Mouse (Mus musculus): Measurements from ENCODE around the gene Ptprr. TPM values are rescaled to one million over a fixed set of nuclear protein-coding genes. Genes with fewer than 3 reads are reported as not detected.

Ptprr gene
- total RNA-seq (2014; fragmentation: Nextera tagmentation) = not detected in 2 replicates
- not detected in 2 replicates for total RNA-seq (2017)

GRCm38 (mm10) chr10:116017845-116018479 lies at the start of gene Ptprr:
Ptprr (plus strand) TSS chr10:116018213.
- ATAC-seq (replicated peaks; ENCODE audit: low FRiP score, low TSS enrichment, poor library complexity, severe bottlenecking) = 0 out of 2 replicates have a peak, but pooled peaks have one; percentile 26

DNA sequence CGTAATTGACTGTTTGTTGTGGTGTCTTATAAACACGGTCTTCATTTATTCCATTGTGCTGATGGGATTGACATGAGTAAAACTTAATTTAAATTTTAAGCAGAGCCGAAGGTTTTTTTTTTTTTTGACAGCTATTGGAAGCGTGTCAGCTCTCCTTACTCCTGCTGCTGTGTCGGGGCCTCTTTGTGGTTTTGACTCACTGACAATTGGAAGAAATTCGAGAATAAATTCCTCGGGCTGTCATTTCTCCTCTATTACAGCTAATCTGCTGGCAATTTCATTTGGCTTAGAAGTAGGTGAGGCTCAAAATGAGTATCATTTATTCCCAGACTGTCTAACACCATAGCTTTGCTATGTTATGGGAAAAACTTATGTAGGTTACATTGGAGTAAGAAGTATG lies 41.7 kb upstream of the Ptprr start:
- ATAC-seq (replicated peaks; ENCODE audit: low FRiP score, low TSS enrichment, poor library complexity, severe bottlenecking) = no peak

GRCm38 (mm10) chr10:115978992-115979391 lies 39.0 kb upstream of the Ptprr start:
- ATAC-seq (replicated peaks; ENCODE audit: low FRiP score, low TSS enrichment, poor library complexity, severe bottlenecking) = no peak

- no peak for ATAC-seq (replicated peaks; ENCODE audit: low FRiP score, low TSS enrichment, poor library complexity, severe bottlenecking)
Observed at GRCm38 (mm10) chr10:115980018-115980417, 38.0 kb upstream of the Ptprr start.

DNA sequence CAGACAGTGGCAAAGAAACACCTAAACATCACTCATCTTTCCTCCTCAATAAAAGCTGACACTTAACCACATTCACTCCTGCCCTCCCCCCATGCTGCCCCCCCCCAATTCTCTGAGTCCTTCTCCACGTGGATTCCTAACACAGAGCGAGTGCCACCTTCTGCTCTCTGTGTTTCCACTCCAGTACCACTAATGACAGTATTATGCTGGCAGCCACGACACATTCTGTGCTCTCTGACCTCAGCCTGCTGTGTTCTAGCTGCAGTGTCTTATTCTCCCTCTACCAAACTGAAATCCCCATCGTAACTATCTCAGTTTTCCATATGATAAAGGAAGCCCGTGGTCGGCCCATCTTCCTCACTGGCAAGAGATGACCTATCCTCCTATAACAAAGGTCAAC lies 33.7 kb upstream of the Ptprr start:
- no peak for ATAC-seq (replicated peaks; ENCODE audit: low FRiP score, low TSS enrichment, poor library complexity, severe bottlenecking)

- ATAC-seq (replicated peaks; ENCODE audit: low FRiP score, low TSS enrichment, poor library complexity, severe bottlenecking) = no peak
Observed at GRCm38 (mm10) chr10:116001838-116002237, 16.2 kb upstream of the Ptprr start.

GRCm38 (mm10) chr10:116006675-116007074 lies 11.3 kb upstream of the Ptprr start:
- ATAC-seq (replicated peaks; ENCODE audit: low FRiP score, low TSS enrichment, poor library complexity, severe bottlenecking) = no peak

DNA sequence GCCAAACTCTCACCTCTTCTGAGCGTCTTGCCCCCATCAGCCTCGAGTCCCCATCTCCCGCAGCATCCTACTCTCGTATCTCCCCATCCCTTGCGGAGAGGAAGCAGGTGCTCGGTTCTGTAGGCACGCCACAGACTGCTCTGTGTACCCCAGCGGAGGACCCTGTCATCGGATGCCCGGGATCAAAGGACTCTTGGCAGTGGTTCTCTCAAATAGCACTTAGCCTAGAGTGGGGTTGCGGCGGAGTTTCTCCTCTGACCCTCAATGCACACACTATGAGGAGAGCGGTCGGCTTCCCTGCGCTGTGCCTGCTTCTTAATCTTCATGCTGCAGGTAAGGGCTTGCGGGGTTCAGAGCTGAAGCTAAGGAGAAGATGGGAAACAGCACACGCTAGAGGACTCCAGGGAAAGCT lies 473 bp downstream of the Ptprr start:
- ATAC-seq (replicated peaks; ENCODE audit: low FRiP score, low TSS enrichment, poor library complexity, severe bottlenecking) = 0 out of 2 replicates have a peak, but pooled peaks have one; percentile 30

DNA sequence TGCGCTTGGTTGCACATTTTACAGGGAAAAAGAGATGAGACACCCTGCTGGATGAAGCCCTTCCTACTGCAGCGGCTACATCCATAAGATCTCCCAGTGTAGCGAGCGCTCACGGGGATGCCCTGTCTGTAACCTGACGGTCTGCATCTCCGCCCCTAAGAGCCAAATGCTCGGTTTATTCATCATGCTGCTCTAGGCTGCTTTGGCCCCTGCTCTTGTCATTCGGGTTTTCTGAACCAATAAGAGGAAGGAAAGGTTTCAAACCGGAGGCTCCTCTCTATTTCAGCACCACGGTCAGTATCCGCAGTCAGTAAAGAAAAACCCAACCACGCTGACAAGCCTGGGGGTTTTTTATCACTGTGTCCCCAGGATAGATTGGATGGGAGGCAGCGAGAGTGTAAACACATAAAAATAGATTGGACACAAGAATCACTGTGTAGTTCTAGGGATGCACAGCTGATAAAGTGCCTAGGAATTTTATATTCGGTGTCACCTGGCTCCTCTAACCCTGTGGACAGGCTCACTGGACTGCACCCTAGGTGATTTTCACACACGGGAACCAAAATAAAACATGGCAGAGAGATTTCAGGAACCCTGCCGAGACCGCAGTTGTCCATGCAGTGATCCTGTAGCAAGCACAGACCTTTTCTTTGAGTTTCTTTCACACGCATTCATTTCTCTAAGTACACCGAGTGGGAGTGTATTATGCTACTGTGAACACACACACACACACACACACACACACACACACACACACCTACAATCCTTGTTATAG lies 1.3 kb downstream of the Ptprr start:
- peak; percentile 30; the same call in 1 of the 2 replicates for ATAC-seq (replicated peaks; ENCODE audit: low FRiP score, low TSS enrichment, poor library complexity, severe bottlenecking)

DNA sequence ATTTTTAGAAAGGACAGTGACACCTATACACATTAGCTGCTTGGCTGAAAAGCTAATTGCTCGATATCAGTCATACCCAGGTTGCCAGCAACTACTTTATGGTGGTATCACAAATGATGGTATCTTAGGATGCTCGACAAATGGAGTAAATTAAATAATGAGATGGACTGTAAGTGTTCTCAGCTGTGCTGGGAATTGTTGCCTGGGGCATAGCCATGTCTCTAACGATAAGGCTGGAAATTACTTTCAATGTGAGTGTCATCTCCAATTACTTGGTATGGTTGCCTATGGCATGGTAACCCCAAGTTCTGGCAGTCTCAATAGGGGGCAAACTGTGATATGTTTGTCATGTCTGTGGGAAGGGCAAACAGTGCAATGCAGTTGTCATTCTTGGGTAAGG lies 3.1 kb downstream of the Ptprr start:
- no peak for ATAC-seq (replicated peaks; ENCODE audit: low FRiP score, low TSS enrichment, poor library complexity, severe bottlenecking)

DNA sequence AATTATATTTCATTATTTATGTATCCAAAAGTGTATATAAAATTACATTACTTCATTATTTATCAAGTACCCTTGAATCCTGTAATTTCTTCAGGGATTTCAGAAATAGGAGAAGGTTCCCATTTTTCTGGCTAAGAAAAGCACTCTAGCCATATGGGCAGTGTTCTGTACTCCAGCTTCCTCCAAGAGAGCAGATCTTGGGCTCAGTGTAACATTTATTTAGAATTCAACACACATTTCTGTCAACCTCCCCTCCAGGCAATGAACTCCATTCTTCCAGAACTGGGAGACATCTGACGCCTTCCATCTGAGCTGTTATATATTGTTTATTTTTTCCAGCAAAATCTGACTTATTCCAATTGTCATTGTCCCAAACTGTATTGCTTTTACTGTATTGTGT lies 20.1 kb downstream of the Ptprr start:
- no peak for ATAC-seq (replicated peaks; ENCODE audit: low FRiP score, low TSS enrichment, poor library complexity, severe bottlenecking)

DNA sequence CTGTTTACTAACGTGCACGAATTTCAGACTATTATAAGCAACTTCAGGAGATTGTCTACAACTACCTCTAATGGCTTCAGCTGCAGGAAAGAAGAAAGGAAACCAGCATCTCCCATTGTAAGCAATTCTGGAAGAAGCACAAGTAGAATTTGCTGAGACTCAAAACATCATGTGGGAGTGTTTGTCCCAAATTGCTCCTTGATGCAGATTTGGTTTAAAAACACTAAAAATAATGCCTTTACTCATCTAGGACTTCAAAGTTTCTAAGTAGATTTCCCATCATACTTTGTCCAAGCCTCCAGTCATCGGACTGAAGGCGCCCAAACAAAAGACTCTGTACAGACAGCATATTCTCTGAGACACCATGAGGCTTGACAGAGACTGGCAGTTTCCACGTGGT lies 57.9 kb downstream of the Ptprr start:
- no peak for ATAC-seq (replicated peaks; ENCODE audit: low FRiP score, low TSS enrichment, poor library complexity, severe bottlenecking)

- no peak for ATAC-seq (replicated peaks; ENCODE audit: low FRiP score, low TSS enrichment, poor library complexity, severe bottlenecking)
Observed at GRCm38 (mm10) chr10:116078636-116079035, 60.6 kb downstream of the Ptprr start.

GRCm38 (mm10) chr10:116079396-116079795 lies 61.4 kb downstream of the Ptprr start:
- ATAC-seq (replicated peaks; ENCODE audit: low FRiP score, low TSS enrichment, poor library complexity, severe bottlenecking) = no peak

GRCm38 (mm10) chr10:116080841-116081240 lies 62.8 kb downstream of the Ptprr start:
- ATAC-seq (replicated peaks; ENCODE audit: low FRiP score, low TSS enrichment, poor library complexity, severe bottlenecking) = no peak

DNA sequence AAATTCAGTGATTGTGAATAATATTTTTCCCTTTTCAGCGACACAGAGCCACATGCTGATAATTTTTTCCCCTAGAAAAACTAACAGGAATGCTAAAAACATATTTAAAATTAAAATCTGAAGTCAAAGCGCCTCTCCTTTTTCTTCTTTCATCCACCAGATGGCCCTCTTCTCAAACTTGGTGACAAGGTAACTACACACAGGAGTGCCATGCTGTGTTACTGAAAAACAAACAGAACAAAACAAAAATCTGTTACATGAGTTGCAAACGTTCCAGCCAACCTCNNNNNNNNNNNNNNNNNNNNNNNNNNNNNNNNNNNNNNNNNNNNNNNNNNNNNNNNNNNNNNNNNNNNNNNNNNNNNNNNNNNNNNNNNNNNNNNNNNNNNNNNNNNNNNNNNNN lies 66.0 kb downstream of the Ptprr start:
- ATAC-seq (replicated peaks; ENCODE audit: low FRiP score, low TSS enrichment, poor library complexity, severe bottlenecking) = no peak

DNA sequence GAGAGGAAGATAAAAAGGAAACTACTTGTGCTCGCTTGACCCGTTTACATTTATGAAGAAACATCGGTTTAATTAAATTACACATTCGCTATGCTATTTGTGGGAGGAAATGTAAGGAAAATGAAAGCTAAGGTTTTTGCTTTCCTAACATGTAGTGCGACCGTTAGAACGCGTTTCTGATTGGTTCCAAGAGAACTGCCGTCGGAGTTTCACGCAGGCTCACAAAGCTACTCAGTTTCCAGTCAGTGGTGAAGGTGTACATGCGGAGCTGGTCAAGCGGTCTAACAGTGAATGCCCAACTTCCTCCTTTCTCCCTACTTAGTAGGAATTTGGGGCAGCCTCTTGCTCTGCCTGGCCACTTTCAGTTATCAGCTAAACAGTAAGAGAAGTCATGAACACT lies 78.5 kb downstream of the Ptprr start:
- ATAC-seq (replicated peaks; ENCODE audit: low FRiP score, low TSS enrichment, poor library complexity, severe bottlenecking) = no peak

DNA sequence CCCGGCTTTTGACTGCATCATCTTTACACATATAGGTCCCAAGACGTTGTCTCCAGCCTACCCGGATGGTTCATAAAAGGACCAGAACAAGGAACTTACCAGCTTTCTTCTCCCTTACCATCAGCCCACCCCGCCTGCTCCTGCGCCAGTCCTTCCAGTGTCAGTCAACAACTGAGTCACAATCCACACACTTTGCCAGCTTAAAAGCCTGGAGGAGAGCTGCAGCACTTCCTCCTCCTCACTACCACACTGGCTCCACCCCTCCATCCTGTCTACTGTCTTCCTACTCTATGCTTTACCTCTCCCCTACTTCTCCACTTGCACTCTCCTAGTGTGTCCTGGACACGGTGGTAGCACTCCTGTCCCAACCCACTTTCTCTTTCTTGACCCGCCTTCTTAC lies 80.5 kb downstream of the Ptprr start:
- ATAC-seq (replicated peaks; ENCODE audit: low FRiP score, low TSS enrichment, poor library complexity, severe bottlenecking) = no peak; the same call in 1 of the 2 replicates

DNA sequence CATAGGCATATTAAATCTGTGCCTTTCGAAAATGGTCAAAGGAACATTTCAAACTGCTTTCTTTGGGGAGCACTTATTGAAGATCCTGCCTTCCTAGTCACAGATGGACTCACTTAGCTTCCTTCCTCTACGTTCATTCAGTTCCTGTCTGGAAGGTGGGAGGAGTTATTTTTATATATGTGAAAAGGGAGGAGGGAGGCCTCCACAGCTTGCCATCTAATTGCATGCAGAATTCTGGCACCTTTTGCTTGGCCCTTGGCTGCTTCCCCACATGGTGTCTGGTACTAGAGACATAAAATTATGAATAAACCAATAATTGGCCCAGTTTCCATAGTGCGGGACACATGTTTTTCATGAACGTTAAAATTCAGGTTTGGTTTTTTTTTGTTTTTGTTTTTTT lies 90.2 kb downstream of the Ptprr start:
- ATAC-seq (replicated peaks; ENCODE audit: low FRiP score, low TSS enrichment, poor library complexity, severe bottlenecking) = no peak

- no peak for ATAC-seq (replicated peaks; ENCODE audit: low FRiP score, low TSS enrichment, poor library complexity, severe bottlenecking)
Observed at GRCm38 (mm10) chr10:116108730-116109129, 90.7 kb downstream of the Ptprr start.

- ATAC-seq (replicated peaks; ENCODE audit: low FRiP score, low TSS enrichment, poor library complexity, severe bottlenecking) = no peak
Observed at GRCm38 (mm10) chr10:116112868-116113267, 94.9 kb downstream of the Ptprr start.

Measured in megakaryocyte-erythroid progenitor cell, adult 5-6 weeks (primary cell).